Mouse (Mus musculus): ENCODE results near the gene Sun2. TPM values are rescaled to one million over a fixed set of nuclear protein-coding genes. Genes with fewer than 3 reads are reported as not detected.

Gene Sun2
- total RNA-seq, 2 experiments from 2014 or later, result 85.6 to 89.1 TPM

DNA sequence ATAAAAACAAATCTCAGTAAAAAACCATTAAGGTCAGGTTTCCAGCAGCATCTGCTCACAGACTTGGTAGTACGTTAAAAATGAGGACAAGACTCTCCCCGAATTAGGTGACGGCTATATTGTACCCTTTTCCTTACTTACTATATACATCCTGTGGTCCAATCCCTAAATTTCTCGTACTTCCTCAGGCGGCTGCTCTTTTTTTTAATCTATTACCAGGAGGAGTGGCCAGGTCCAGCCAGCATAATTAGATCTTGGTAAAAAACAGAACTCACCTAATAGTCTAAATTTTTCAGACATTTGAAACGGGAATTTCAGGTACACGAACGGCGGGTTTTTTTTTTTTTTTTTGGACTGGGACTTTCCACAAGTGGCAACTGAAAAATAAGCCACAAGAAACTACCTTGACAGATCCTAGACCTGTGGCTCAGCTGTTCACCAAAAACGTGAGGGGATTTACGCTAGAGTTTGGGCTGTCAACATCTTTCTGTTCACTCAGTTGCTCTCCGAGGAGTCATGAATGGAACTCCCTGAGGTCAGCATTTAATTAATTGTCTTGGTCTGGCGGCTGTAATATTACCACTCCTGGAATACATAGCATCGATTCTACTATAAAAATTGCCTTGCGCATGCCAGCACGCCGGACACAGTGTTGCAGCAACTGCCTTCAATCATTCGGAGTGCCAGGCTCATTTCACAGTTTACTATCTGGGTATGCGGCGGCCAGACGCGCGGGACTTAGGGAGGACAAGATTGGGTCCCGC, 52.5 kb downstream of the Sun2 start:
- no peak for DNase-seq
- intact Hi-C loops (cut with DNase I), result loop anchor here (5.0 kb wide), 1 partner anchor 202 kb away; the partner anchor contains the start of gene Apobec3

DNA sequence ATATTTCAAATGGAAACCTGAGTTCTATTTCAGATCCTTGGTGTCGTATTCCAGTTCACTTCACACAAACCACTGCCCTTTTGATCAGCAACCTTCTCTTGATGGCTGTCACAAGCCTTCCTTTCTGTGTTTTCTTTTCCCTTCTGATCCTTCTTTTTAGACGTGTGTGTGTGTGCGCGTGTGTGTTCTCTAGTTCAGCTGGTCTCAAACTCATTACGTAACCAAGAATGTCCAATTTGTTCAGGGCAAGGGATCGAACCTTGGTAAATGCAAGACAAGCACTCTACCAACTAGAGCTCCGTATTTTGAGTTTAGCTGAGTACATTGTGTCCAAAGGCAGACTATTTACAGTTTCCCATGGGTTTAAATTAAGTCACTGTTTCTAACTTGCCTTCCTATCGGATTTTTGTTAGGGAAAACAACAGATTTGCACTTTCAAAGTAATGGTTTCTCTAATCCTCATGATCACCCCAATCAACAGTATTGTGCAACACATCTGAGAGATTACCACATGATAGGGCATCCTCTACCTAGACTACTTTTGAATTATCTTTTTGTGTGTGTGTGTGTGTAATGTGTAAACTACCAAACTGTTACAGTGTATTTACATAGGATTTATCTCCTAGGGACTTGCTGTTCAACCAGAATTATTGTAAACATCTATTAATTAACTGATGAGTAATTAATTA, 53.9 kb downstream of the Sun2 start:
- DNase-seq, result no peak
- intact Hi-C loops (cut with DNase I), result no loop called here

DNA sequence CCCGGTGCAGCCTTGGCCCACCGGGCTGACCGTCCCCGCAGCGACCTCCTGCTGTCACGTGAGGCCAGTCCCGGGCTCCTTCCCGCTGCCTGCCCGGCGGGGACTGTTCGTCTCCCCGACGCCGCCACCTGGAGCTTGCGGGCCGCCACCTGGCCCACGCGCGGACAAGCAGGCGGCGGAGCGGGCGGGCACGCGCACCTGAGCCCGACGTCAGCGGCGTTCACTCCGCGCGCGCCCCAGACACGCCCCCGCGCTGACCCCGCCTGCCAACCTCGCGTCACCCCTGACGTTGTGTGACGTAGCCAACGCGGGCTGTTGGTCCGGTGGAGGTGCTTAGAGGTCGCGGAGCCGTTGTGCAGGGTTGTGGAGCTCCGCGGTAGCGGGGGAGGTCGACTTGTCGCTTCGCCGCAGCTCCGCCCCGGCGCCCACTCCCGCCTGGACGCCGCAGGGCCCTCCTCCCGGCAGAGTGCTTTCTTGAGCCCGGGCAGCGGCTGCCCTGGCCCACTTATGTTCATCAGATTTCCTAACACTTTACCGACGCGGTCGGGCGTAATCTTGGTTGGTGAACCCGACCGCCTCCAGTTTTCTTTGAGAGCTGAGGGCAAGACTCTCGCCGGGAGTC, 54.6 kb downstream of the Sun2 start, which contains the start of gene Josd1:
Josd1 (minus strand) TSS at position 274 of the 622 bp plus-strand sequence.
- intact Hi-C loops (cut with DNase I), result loop anchor here (2.0 kb wide), 3 partner anchors 17 to 47 kb away; partner anchors contain the start of genes Cby1, Fam227a and Tomm22

DNA sequence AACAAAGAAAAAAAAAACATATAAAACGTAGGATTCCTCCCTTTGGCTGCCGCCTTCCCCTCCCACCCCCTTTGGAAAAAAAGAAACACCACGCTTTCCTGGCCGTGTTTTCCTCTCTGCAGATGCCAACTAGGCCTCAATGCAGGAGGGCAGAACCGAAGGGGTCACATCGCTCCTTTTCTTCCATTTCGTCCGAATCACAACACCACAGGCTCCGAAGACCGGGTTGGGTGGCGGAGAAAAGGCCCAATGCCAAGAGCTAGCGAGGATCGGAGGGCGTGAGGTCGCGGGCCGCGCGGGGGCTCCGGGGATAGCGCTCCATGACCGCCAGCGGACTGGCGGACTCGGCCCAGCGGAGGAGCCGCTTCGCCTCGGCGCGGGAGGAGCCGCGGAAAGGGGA, 55.2 kb downstream of the Sun2 start:
- intact Hi-C loops (cut with DNase I), result loop anchor here (2.0 kb wide), 3 partner anchors 16 to 48 kb away; partner anchors contain the start of genes Cby1, Fam227a and Tomm22
- peak in 1 of 2 experiments; percentile 59 for DNase-seq

More for the DNA sequence above, 54.6 kb downstream of the Sun2 start, which contains the start of gene Josd1:
- peak; percentile 99 for DNase-seq

DNA sequence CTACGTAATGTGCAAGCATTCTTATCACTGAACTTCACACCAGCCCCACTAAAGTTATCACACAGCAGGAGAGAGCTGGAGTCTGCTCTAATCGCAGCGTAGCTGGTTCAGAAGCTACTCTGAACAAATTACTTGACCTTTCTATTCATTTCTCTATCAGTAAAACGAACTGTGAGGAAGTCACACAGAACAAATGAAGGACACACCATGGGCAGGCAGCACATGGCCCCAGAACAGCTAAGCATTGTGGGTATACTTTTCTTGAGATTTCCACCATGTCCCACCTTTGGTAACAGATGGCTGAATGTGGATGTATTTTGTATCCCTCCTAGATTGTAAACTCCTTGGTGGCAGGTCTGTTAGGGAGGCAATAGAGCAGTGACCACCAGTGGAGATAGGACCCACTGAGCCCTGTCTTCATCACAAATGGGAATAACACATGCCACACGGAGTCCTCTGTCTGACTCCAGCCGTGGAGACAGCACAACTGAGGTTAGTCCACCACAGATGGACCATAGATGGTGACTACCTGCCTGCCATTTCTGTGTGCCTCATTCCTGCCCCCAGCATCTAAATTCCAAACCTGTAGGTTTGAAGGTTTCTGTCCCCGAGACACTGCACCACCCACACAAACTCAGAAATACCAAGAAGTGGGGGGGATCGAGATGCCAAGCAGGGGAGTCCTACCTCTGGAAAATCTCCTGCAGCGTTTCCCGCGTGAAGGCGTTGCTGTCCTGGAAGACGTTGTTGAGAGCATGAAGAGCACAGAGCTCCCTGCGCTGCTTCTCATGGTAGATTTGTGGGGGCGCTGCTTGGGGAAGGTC, 56.1 kb downstream of the Sun2 start:
- DNase-seq, result no peak
- intact Hi-C loops (cut with DNase I), result loop anchor here (2.0 kb wide), 3 partner anchors 15 to 49 kb away; partner anchors contain the start of genes Cby1, Fam227a and Tomm22

DNA sequence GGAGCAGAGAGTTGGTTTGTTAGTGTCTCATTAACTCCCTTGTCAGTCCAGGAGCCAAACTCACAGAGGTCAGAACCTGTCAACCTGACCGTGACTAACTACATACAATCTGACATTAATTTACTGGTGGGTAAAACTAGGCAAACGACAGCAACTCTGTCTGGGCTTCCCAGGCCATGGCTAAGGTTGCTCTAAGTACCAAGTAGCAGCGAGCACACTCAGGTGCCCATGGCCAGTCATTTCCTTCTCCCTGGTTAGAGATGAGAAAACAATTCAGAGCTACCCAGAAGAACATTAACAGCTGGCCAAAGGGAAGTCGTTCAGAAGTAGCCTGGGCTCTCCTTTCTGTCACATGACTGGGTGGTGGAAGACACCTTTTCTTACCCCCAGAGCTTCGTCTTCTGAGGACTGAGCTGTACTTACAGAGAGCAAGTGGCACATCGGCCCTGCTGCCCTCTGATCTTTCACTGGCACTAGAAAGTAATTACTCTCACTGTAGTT, 57.1 kb downstream of the Sun2 start:
- intact Hi-C loops (cut with DNase I), result no loop called here
- no peak for DNase-seq

DNA sequence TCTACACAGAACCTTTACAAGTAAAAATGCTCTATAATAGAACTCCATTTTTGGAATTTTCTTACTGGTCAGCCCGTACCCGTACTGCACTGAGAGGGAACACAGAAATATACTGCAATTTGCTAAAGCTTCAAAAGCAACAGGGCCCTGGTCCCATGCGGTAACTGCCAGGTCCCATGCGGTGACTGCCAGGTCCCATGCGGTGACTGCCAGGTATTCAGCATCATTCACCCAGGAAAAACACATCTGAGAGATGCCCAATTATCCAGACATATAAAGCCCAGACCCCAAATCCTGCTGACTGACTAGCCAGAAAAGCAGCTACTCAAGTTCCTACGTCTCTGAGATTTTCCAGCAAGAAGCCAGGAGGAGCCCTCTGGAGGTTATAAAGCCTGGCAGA, 57.7 kb downstream of the Sun2 start:
- intact Hi-C loops (cut with DNase I), result no loop called here
- no peak for DNase-seq

DNA sequence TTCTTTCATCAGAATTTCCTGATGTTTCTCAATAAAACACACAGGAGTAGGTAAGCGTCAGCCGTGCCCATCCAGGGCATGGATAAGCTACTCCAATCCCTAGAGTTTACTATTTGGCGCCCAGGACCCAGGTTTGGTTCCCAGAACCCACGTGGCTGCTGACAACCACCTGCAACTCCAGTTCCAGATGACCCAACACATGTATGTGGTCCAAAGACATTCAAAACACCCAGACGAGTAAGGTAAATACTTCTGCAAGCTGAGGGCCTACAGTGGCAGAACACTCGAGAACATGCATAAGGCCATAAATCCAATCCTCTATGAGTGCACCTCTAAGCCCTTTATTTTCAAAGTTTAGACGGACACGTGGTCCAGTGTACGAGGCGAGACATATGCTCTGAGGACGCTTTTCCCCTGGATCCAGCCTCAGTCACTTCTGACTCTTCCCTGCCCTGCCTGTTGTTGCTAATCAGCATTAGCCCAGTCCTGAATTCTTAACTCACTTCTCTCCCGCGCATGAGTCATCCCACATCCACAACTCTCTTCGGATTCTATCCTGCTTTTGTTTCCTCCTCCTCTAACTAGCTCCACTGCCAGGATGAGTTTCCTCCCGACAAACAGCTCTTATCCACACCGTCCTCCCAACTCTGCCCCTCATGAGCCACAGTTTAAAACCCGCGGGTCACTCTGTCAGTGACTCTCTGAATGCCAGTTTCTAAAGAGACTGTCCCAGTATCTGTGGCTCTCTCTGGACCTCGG, 58.5 kb downstream of the Sun2 start:
- no peak for DNase-seq
- intact Hi-C loops (cut with DNase I), result no loop called here

DNA sequence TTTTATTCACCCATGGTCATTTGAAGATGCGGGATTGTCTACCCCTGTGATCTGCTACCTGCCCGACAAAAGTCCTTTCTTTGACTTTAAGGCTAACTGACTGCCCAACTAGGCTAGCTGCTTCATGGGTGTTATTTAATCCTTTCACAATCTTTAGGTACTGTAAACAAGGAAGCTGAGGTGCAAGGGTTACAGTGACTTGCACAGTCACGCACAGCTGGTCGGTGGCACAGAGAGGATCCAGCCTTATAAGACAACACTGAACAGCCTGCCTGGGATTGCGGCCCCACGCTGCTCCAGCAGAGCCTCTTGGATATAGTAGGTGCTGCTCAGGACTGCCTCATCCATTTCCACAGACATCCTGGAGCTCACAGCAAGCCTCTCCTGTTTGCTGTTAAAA, 59.2 kb downstream of the Sun2 start:
- no peak for DNase-seq
- intact Hi-C loops (cut with DNase I), result no loop called here

DNA sequence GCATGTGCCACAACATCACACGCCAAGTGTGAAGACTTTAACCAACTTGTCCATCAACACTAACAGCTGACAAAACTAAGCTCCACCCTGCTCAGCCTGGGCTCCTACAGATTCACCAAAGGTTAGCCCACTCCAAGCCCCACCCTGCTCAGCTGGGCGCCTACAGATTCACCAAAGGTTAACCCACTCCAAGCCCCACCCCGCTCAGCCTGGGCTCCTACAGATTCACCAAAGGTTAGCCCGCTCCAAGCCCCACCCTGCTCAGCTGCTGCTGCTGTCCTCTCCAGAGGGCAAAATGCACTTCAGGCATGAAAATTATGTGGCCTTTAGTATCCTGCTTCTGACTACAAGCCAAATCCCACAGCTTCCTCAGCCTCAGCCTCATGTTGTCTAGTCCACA, 60.4 kb downstream of the Sun2 start:
- no peak for DNase-seq
- intact Hi-C loops (cut with DNase I), result no loop called here

DNA sequence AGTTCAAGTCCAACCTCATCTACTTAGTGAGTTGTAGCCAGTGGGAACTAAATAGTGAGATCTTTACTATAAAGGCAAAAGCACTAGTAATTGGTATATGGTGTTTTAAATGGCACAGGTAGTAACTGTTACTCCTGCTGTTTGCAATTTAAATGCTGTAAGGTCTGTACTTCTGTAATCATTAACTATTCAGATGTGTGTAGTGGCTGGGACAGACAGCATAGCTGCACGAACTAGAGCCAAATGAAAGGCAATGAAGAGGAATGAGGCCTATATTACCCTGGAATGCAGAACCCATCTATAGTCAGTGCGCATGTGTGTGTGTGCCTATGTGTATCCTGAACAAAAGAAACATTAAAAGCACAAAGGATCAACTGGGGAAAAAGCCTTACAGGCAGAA, 64.4 kb downstream of the Sun2 start:
- DNase-seq, result no peak
- intact Hi-C loops (cut with DNase I), result no loop called here

Other genes starting within 250 kb of the Sun2 start
- under 1 TPM in 1 of 2 experiments, not detected in 1; 0.11 TPM for gene Kcnj4, start 237.3 kb downstream of the Sun2 start, total RNA-seq (2021)
- 1 to 10 TPM; 6.5 to 7.2 TPM for gene Kdelr3, start 226.1 kb downstream of the Sun2 start, total RNA-seq (2021)
- 10 to 100 TPM; 84.7 to 86.5 TPM for gene Ddx17, start 195.8 kb downstream of the Sun2 start, total RNA-seq (2021)
- gene Dmc1, start 137.4 kb downstream of the Sun2 start, total RNA-seq (2021), result not detected
- gene Fam227a, start 83.6 kb downstream of the Sun2 start, total RNA-seq (2021), result 1 to 10 TPM in 1 of 2 experiments, under 1 TPM in 1; 0.78 to 1.7 TPM
- gene Cby1, start 83.3 kb downstream of the Sun2 start, total RNA-seq (2021), result 10 to 100 TPM; 21.3 to 23.5 TPM
- gene Tomm22, start 71.7 kb downstream of the Sun2 start, total RNA-seq (2021), result 100 to 1,000 TPM; 110 to 120 TPM
- 10 to 100 TPM; 24.2 to 25.0 TPM for gene Josd1, start 54.6 kb downstream of the Sun2 start, total RNA-seq (2021)
- 10 to 100 TPM; 27.2 to 28.4 TPM for gene Gtpbp1, start 51.7 kb downstream of the Sun2 start, total RNA-seq (2021)
- gene Dnal4, start 35.3 kb upstream of the Sun2 start, total RNA-seq (2021), result 10 to 100 TPM; 17.7 to 22.5 TPM
- 1 to 10 TPM; 1.5 to 1.7 TPM for gene Nptxr, start 62.2 kb upstream of the Sun2 start, total RNA-seq (2021)
- under 1 TPM in 1 of 2 experiments, not detected in 1; 0.30 TPM for gene Npcd, start 91.7 kb upstream of the Sun2 start, total RNA-seq (2021)
- 10 to 100 TPM; 25.8 to 29.7 TPM for gene Cbx6, start 92.2 kb upstream of the Sun2 start, total RNA-seq (2021)
- gene Apobec3, start 149.1 kb upstream of the Sun2 start, total RNA-seq (2021), result 1 to 10 TPM; 7.7 to 7.8 TPM
- gene Cbx7, start 228.6 kb upstream of the Sun2 start, total RNA-seq (2021), result 10 to 100 TPM; 13.2 to 16.6 TPM